Mouse (Mus musculus) embryonic facial prominence, embryonic 10.5 days (tissue): ENCODE data around the gene Abraxas1. TPM values are rescaled to one million over a fixed set of nuclear protein-coding genes. Genes with fewer than 3 reads are reported as not detected.
A peak's percentile ranks its signal among the peaks of the same experiment; 100 is the strongest.

Source experiments
- DNase-seq: peaks from one replicate; pipeline ENCODE4 v3.0.0-alpha.2; 2017; ENCODE audit warnings: low spot score
- H3K27ac ChIP-seq: fragments of 300-500 bp; sonication (generic); replicated peaks from 2 replicates; pipeline ENCODE4 v1.5.1; 2016; ENCODE audit warnings: mild to moderate bottlenecking
- H3K27me3 ChIP-seq: fragments of 300-500 bp; sonication (generic); replicated peaks from 2 replicates; pipeline ENCODE4 v1.6.1; 2016; ENCODE audit warnings: low read depth, mild to moderate bottlenecking; ENCODE audit not compliant: poor library complexity, severe bottlenecking
- H3K36me3 ChIP-seq: fragments of 300-500 bp; sonication (generic); replicated peaks from 2 replicates; pipeline ENCODE4 v1.6.1; 2016; ENCODE audit warnings: mild to moderate bottlenecking, moderate library complexity
- H3K4me1 ChIP-seq: fragments of 300-500 bp; sonication (generic); 2 replicates; pipeline ENCODE4 v1.6.1; 2016
- H3K4me3 ChIP-seq: fragments of 300-500 bp; sonication (generic); 2 replicates; pipeline ENCODE4 v1.5.1; 2016; ENCODE audit warnings: mild to moderate bottlenecking, moderate library complexity
- H3K9me3 ChIP-seq: fragments of 300-500 bp; sonication (generic); 2 replicates; pipeline ENCODE4 v1.6.1; 2016; ENCODE audit warnings: mild to moderate bottlenecking
- WGBS: fragments of 180-500 bp; shearing (Covaris S2); methylation state at CpG from one replicate; pipeline ENCODE4 v1.1.7; 2016; 5-methylcytosine and 5-hydroxymethylcytosine counted together
- polyA plus RNA-seq: library from polyadenylated mRNA; unstranded; fragments of >200 nt; fragmentation: Nextera tagmentation; extraction: Ambion mirVana; gene quantifications from 2 replicates; pipeline ENCODE4 v1.2.1, GENCODE M21; 2016

Gene Abraxas1
- polyA plus RNA-seq, 1 experiment from 2014 or later: 30.7 TPM

DNA sequence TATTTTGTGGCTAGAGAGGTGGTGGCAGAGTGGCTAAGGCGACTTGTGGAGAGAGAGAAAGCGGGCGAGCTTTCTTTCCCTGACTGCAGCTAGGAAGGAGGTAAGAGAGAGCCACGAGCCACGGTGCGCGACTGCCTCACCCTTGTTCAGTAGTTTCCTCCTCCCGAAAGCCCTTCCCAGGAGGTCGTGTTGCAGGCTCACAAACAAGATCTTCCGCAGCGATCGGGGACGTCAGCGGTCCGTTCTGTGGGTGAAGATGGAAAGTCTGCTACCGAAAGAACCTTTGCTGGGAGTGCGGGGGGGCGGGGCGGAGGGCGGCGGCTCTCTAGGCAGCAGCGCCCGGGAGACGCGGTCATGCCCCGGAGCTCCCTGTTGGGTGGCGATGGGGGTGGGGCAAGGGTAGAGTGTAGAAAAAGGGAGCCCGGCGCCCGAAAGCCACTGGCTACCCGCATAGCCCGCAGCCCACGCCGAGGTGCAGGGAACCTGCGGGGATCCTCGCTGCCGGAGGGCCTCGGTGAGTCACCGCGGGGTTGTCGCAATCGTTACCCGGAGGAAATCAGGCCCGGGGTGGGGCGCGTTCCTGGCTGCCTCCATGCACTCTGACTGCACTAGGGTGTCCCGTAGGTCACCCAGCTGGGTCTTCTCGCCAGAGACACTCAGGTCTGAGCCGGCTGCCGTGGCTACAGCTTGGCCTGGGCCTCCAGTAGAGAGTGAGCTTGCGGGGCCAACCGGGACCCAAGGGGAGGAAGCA is 25.3 kb upstream of the Abraxas1 start:
- Histone ChIP-seq H3K27ac (peak overlapping the region; percentile 59), H3K27me3 (peaks cover 60% of the 10 kb centered on the region)

DNA sequence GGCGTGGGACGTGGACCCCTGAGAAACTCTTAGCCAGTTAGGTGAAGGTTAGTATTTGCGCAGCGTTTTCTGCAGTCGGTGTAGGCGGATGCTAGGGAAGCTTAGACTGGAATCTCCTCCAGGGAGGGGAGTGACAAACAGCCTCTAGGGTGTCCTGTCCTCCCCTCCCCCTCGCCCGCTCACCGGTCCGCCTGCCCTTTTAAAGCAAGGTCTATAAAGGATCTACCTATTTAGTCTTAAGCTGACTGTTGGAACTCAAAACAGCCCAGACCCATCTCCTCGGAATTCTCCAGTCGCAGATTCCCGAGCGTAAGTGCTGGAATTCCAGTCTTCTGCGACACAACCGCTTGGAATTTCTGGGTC is 24.7 kb upstream of the Abraxas1 start, which contains the start of gene Gpat3:
Gene Gpat3 (plus strand): TSS at position 229 of the 363 bp plus-strand sequence.
- WGBS: under 1% methylated on average over 16 of the region's 16 CpGs
- Histone ChIP-seq H3K27ac (peak within 1 kb of the TSS; percentile 59), H3K9me3 (peaks cover 5% of the 10 kb centered on the region), H3K4me3 (peak within 1 kb of the TSS; percentile 78), H3K4me1 (peaks cover 21% of the 10 kb centered on the region), H3K36me3 (no peaks in the 10 kb centered on the region), H3K27me3 (peaks cover 60% of the 10 kb centered on the region)
- DNase-seq: peak; percentile 59

More for the DNA sequence above, 25.3 kb upstream of the Abraxas1 start:
- WGBS: under 1% methylated on average over 52 of the region's 52 CpGs
- DNase-seq: peak; percentile 70
- H3K4me3 ChIP-seq: peak overlapping the region; percentile 78
- peaks cover 5% of the 10 kb centered on the region for H3K9me3 ChIP-seq
- H3K36me3 ChIP-seq: no peaks in the 10 kb centered on the region
- peaks cover 21% of the 10 kb centered on the region for H3K4me1 ChIP-seq

DNA sequence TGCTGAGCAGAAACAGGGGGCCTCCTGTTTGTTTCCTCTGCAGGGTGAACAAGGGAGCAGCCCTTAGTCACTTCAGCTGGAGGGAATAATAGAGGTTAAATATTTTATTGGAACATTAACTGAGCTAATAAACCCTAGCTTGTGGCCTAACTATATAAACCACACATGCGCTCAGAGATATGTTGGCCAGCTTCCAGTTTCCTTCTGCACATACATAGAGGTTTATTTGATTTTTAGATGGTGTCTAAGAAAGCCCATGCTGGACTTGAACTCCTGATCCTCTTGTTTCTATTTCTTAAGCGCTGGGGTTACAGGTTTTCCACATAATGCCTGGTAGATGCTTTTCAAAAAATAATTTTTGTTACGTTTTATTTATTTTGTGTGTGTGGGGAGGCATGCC is 23.7 kb upstream of the Abraxas1 start:
- 59% methylated on average over 3 of the region's 3 CpGs for WGBS
- Histone ChIP-seq H3K4me1 (peaks cover 21% of the 10 kb centered on the region), H3K27ac (no peak overlapping the region), H3K9me3 (peaks cover 5% of the 10 kb centered on the region), H3K4me3 (no peak overlapping the region), H3K27me3 (peaks cover 60% of the 10 kb centered on the region), H3K36me3 (no peaks in the 10 kb centered on the region)
- no peak for DNase-seq

DNA sequence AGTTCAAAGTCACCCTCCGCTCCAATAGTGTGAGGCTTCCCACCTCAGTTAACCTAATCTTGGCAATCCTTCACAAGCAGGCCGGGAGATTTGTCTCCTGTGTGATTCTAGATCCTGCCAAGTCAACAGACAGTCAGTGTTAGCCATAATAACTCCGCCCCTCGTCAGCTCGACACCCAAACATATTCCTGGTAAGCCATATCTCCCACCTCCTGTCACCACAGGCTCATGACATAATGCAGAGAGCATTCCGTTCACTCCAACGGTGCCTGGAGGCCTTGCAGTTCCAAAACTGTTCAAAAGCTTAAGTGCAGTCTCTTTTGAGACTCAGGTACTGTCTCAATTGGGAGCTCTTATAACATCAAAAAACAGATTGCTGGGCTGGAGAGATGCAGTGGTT is 17.1 kb upstream of the Abraxas1 start:
- no peak overlapping the region for H3K27ac ChIP-seq
- H3K4me3 ChIP-seq: no peak overlapping the region
- WGBS: 89% methylated on average over 7 of the region's 7 CpGs
- H3K4me1 ChIP-seq: no peaks in the 10 kb centered on the region
- no peaks in the 10 kb centered on the region for H3K36me3 ChIP-seq
- DNase-seq: no peak
- H3K9me3 ChIP-seq: peaks cover 5% of the 10 kb centered on the region
- no peaks in the 10 kb centered on the region for H3K27me3 ChIP-seq

DNA sequence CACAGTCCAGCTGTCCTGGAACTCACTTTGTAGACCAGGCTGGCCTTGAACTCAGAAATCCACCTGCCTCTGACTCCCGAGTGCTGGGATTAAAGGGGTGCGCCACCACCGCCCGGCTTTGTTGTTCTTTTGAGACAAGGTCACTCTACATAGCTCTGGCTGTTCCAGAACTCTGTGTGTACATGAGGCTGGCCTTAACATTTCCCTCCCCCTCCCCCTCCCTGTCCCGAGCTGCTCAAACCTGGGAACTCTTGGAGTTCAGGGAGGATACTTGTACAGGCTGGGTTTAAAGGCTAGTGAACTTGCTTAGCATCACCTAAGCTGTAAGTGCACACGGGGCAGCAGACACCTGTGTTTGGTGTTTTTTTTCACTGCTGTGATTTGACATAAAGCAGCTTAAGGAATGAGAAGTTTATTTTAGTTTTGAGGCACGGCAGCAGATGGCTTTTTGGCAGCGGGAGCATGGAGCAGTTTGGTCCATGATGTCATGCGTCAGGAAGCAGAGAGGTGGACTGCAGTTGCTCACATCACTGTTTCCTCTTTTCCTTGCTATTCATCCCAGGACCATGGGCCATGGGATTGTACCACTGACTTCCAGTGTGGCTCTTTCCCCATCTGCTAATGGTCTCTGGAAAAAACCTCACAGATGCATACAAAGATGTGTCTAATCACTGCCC is 15.2 kb upstream of the Abraxas1 start:
- no peaks in the 10 kb centered on the region for H3K27me3 ChIP-seq
- H3K27ac ChIP-seq: no peak overlapping the region
- H3K36me3 ChIP-seq: no peaks in the 10 kb centered on the region
- H3K4me3 ChIP-seq: no peak overlapping the region
- H3K4me1 ChIP-seq: no peaks in the 10 kb centered on the region
- no peak for DNase-seq
- H3K9me3 ChIP-seq: no peaks in the 10 kb centered on the region
- WGBS: 71% methylated on average over 9 of the region's 9 CpGs

DNA sequence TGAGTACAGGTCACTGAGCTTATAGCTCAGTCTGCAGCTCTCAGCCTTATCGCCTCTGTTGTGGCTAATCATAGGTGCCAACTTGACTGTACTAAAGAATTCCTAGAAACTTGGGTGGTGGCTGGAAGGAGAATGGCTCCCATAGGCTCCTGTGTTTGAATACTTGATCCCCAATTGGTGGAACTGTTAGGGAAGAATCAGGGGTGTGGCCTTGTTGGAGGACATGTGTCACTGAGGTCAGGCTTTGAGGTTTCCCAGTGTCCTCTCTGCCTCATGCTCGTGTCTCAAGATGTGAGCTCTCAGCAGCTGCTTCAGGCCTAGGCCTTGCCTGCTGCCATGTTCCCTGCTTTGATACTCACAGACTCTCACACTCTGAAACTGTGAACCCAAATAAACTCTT is 13.1 kb upstream of the Abraxas1 start:
- no peak overlapping the region for H3K27ac ChIP-seq
- WGBS: 81% methylated on average over 2 of the region's 2 CpGs
- H3K27me3 ChIP-seq: no peaks in the 10 kb centered on the region

DNA sequence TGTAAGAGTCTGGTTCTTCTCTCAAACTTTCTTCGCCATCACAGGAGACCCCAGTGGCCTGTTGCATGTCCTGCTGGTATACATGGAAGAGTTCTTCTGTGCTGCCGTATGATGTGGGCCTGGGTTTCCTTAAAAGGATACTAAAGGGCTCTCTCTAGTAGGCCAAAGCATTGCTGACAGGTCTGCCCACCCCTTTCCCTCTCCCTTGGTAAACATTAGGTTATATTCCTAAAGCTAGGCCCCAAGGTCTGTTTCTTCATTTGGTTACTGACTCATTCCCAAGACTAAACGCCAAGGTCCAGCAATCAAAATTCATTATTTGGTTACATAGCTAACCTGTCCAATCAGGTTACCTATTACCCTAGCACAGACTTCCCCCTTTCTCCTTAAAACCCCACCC is 11.9 kb upstream of the Abraxas1 start:
- WGBS: 88% methylated on average over 3 of the region's 3 CpGs
- no peaks in the 10 kb centered on the region for H3K27me3 ChIP-seq
- H3K4me3 ChIP-seq: no peak overlapping the region
- H3K36me3 ChIP-seq: no peaks in the 10 kb centered on the region
- H3K9me3 ChIP-seq: no peaks in the 10 kb centered on the region
- H3K27ac ChIP-seq: no peak overlapping the region
- no peak for DNase-seq
- no peaks in the 10 kb centered on the region for H3K4me1 ChIP-seq

More for the DNA sequence above, 13.1 kb upstream of the Abraxas1 start:
- Histone ChIP-seq H3K36me3 (no peaks in the 10 kb centered on the region), H3K9me3 (no peaks in the 10 kb centered on the region), H3K4me1 (no peaks in the 10 kb centered on the region), H3K4me3 (no peak overlapping the region)
- DNase-seq: no peak

DNA sequence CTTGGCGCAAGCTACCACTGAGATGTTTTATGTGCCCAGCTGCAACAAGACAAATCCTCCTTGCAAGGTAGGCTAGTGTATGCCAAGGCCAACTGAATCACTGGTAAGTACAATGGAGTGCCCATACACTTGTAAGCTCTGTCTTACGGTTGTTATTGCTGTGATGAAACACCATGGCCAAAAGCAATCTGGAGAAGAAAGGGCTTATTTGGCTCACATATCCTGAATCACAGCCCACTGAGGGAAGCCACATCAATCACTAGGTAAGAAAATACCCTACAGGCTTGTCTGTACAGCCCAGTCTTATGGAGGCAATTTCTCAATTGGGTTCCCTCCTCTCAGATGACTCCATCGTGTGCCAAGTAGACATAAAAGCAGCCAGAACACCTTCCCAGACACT is 7.9 kb upstream of the Abraxas1 start:
- Histone ChIP-seq H3K4me1 (no peaks in the 10 kb centered on the region), H3K4me3 (no peak overlapping the region), H3K27ac (no peak overlapping the region), H3K36me3 (no peaks in the 10 kb centered on the region), H3K27me3 (no peaks in the 10 kb centered on the region), H3K9me3 (no peaks in the 10 kb centered on the region)
- 84% methylated on average over 3 of the region's 3 CpGs for WGBS
- DNase-seq: no peak

DNA sequence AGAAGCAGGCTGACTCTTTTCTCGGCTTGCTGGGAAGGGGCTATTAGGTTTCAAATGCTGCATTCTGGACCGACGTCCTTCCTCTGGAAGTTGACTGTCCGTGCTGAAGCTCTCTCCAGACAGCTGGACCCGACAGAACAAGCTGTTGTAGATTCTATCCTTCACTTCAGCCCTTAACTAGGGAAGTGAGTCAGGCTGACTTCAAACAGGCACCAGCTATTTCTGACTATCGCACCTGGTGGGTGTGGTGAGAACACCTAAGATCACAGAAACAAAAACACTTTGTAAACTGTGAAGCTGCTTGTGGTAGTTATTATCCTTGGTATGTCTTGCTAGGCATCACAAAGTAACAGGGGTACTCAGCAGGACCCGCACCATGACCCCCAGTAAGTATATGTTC is 5.8 kb upstream of the Abraxas1 start:
- H3K36me3 ChIP-seq: no peaks in the 10 kb centered on the region
- no peak for DNase-seq
- H3K4me3 ChIP-seq: no peak overlapping the region
- 77% methylated on average over 7 of the region's 7 CpGs for WGBS
- H3K27ac ChIP-seq: no peak overlapping the region
- no peaks in the 10 kb centered on the region for H3K27me3 ChIP-seq
- H3K9me3 ChIP-seq: no peaks in the 10 kb centered on the region
- no peaks in the 10 kb centered on the region for H3K4me1 ChIP-seq

DNA sequence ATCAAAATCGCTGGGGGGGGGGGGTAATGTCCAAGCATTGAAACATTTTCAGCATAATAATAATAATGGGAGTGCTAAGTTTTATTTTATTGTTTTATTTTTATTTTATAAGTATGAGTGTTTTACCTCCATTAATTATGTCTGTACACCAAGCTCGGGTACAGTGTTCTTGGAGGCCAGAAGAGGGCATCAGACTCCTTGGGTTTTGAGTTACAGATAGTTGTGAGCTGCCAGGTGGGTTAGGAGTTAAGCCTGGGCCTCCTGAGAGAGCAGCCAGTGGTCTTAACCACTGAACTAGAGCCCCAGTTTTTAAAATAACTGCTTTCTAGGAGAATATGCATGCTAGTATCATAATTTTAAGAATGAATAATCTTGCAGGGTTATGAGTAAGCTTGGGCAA is 5.2 kb upstream of the Abraxas1 start:
- 16% methylated on average over 2 of the region's 2 CpGs for WGBS

DNA sequence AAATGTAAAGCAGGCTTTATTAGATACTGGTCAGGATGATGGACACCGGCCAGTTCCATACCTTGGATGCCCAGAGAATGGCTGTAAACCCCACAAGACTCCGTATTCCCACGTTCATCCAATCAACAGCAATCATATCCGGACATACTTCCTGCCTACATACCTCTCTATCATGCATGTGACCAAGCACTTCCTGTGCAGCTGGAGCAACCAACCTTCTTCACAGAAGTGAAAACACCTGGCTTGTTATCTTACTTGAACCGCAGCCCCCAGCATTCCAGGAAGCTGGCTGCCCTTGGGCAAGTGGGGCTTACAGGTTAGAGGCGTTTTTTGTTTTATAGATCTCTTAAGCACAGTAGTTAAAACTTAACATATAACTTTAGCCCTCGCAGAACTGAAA is 2.1 kb upstream of the Abraxas1 start:
- WGBS: 83% methylated on average over 7 of the region's 7 CpGs
- no peak overlapping the region for H3K27ac ChIP-seq
- H3K4me1 ChIP-seq: peaks cover 6% of the 10 kb centered on the region; the same call in 1 of the 2 replicates
- no peak for DNase-seq
- no peak overlapping the region for H3K4me3 ChIP-seq
- no peaks in the 10 kb centered on the region for H3K9me3 ChIP-seq
- no peaks in the 10 kb centered on the region for H3K27me3 ChIP-seq
- peaks cover 3% of the 10 kb centered on the region for H3K36me3 ChIP-seq

More for the DNA sequence above, 5.2 kb upstream of the Abraxas1 start:
- Histone ChIP-seq H3K36me3 (no peaks in the 10 kb centered on the region), H3K4me1 (no peaks in the 10 kb centered on the region), H3K9me3 (no peaks in the 10 kb centered on the region), H3K27ac (no peak overlapping the region), H3K4me3 (no peak overlapping the region), H3K27me3 (no peaks in the 10 kb centered on the region)
- no peak for DNase-seq

DNA sequence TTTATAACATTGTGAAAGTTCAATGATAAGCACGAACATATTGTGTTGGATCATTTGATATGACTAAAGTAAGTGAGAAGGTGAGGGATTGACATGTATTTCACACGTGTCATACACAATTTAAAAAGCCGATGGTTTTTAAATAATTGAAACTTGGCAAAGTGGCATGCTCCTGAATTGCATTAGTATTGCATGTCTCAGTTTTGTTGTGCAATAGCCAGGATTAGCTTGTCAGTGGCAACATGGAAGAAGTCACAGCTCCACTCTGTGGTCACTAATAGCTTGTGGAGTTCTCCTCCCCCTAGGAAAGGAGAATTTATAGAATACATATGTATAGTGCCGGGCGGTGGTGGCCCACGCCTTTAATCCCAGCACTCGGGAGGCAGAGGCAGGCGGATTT is 610 bp upstream of the Abraxas1 start:
- H3K4me3 ChIP-seq: peak overlapping the region; percentile 93
- H3K27ac ChIP-seq: no peak overlapping the region
- H3K9me3 ChIP-seq: no peaks in the 10 kb centered on the region
- H3K4me1 ChIP-seq: peaks cover 6% of the 10 kb centered on the region; the same call in 1 of the 2 replicates
- WGBS: 81% methylated on average over 8 of the region's 8 CpGs
- peaks cover 17% of the 10 kb centered on the region for H3K36me3 ChIP-seq
- DNase-seq: no peak
- no peaks in the 10 kb centered on the region for H3K27me3 ChIP-seq
